Mouse (Mus musculus): ENCODE data around the gene CN725425.
A peak's percentile ranks its signal among the peaks of the same experiment; 100 is the strongest.

The CN725425 gene

GRCm38 (mm10) chr15:91206518-91206917 lies 7.2 kb downstream of the CN725425 start:
- no peak for DNase-seq (ENCODE audit: low read depth)

- no peak for DNase-seq (ENCODE audit: low read depth)
Observed at GRCm38 (mm10) chr15:91237294-91237693, 38.0 kb downstream of the CN725425 start.

GRCm38 (mm10) chr15:91240683-91241335 lies 41.5 kb downstream of the CN725425 start:
- DNase-seq (ENCODE audit: low read depth): no peak

GRCm38 (mm10) chr15:91250815-91251214 lies 51.5 kb downstream of the CN725425 start:
- no peak for DNase-seq (ENCODE audit: low read depth)

- DNase-seq (ENCODE audit: low read depth): no peak
Observed at GRCm38 (mm10) chr15:91251544-91252408, 52.5 kb downstream of the CN725425 start.

- DNase-seq (ENCODE audit: low read depth): no peak
Observed at GRCm38 (mm10) chr15:91252956-91253355, 53.7 kb downstream of the CN725425 start.

GRCm38 (mm10) chr15:91255308-91255707 lies 56.0 kb downstream of the CN725425 start:
- DNase-seq (ENCODE audit: low read depth): no peak

- DNase-seq (ENCODE audit: low read depth): no peak
Observed at GRCm38 (mm10) chr15:91257140-91257539, 57.8 kb downstream of the CN725425 start.

GRCm38 (mm10) chr15:91260578-91260977 lies 61.3 kb downstream of the CN725425 start:
- no peak for DNase-seq (ENCODE audit: low read depth)

- DNase-seq (ENCODE audit: low read depth): no peak
Observed at GRCm38 (mm10) chr15:91263926-91264325, 64.6 kb downstream of the CN725425 start.

GRCm38 (mm10) chr15:91268532-91268931 lies 69.2 kb downstream of the CN725425 start:
- DNase-seq (ENCODE audit: low read depth): no peak

GRCm38 (mm10) chr15:91275961-91276360 lies 76.7 kb downstream of the CN725425 start:
- no peak for DNase-seq (ENCODE audit: low read depth)

- DNase-seq (ENCODE audit: low read depth): no peak
Observed at GRCm38 (mm10) chr15:91279571-91279970, 80.3 kb downstream of the CN725425 start.

- DNase-seq (ENCODE audit: low read depth): no peak
Observed at GRCm38 (mm10) chr15:91281521-91281920, 82.2 kb downstream of the CN725425 start.

GRCm38 (mm10) chr15:91282822-91283221 lies 83.5 kb downstream of the CN725425 start:
- no peak for DNase-seq (ENCODE audit: low read depth)

GRCm38 (mm10) chr15:91283418-91283817 lies 84.1 kb downstream of the CN725425 start:
- no peak for DNase-seq (ENCODE audit: low read depth)

GRCm38 (mm10) chr15:91299319-91299835 lies 100.1 kb downstream of the CN725425 start:
- DNase-seq (ENCODE audit: low read depth): no peak

GRCm38 (mm10) chr15:91301366-91301765 lies 102.1 kb downstream of the CN725425 start:
- peak; percentile 71 for DNase-seq (ENCODE audit: low read depth)

GRCm38 (mm10) chr15:91304296-91304852 lies 105.1 kb downstream of the CN725425 start:
- peak; percentile 59 for DNase-seq (ENCODE audit: low read depth)

Data from 416B (cell line).